Mouse (Mus musculus): ENCODE results near the gene 1700123L14Rik. TPM values are rescaled to one million over a fixed set of nuclear protein-coding genes. Genes with fewer than 3 reads are reported as not detected.

1700123L14Rik gene
- polyA plus RNA-seq, 1 experiment from 2014 or later: 0.10 TPM

GRCm38 (mm10) chr6:96143326-96143725 is 22.7 kb downstream of the 1700123L14Rik start:
- no peaks in the 10 kb centered on the region for H3K4me1 ChIP-seq (ENCODE audit: control insufficient read depth, insufficient read depth, low read length)
- WGBS: 100% methylated on average over 1 of the region's 1 CpGs
- no peak overlapping the region for H3K27ac ChIP-seq (ENCODE audit: low read length)
- no peak overlapping the region for H3K4me2 ChIP-seq (ENCODE audit: low read length)
- ATAC-seq: no peak
- no peaks in the 10 kb centered on the region for H3K27me3 ChIP-seq (ENCODE audit: control insufficient read depth, insufficient read depth, low read depth, low read length)
- H3K9me3 ChIP-seq (replicated peaks; ENCODE audit: control insufficient read depth, low read length, poor library complexity, severe bottlenecking): no peaks in the 10 kb centered on the region
- H3K9ac ChIP-seq (ENCODE audit: low read depth, low read length): no peak overlapping the region
- H3K4me3 ChIP-seq (ENCODE audit: low read depth, low read length): no peak overlapping the region
- no peaks in the 10 kb centered on the region for H3K36me3 ChIP-seq (ENCODE audit: control insufficient read depth, insufficient read depth, low read length)

GRCm38 (mm10) chr6:96116534-96117272 is 49.3 kb downstream of the 1700123L14Rik start:
- no peaks in the 10 kb centered on the region for H3K9me3 ChIP-seq (replicated peaks; ENCODE audit: control insufficient read depth, low read length, poor library complexity, severe bottlenecking)
- WGBS: under 1% methylated on average over 32 of the region's 32 CpGs
- H3K4me1 ChIP-seq (ENCODE audit: control insufficient read depth, insufficient read depth, low read length): peaks cover 36% of the 10 kb centered on the region
- peak overlapping the region; percentile 92 for H3K9ac ChIP-seq (ENCODE audit: low read depth, low read length)
- H3K27ac ChIP-seq (ENCODE audit: low read length): peak overlapping the region; percentile 90
- no peaks in the 10 kb centered on the region for H3K27me3 ChIP-seq (ENCODE audit: control insufficient read depth, insufficient read depth, low read depth, low read length)
- ATAC-seq: peak; percentile 78
- H3K36me3 ChIP-seq (ENCODE audit: control insufficient read depth, insufficient read depth, low read length): no peaks in the 10 kb centered on the region
- H3K4me3 ChIP-seq (ENCODE audit: low read depth, low read length): peak overlapping the region; percentile 78
- H3K4me2 ChIP-seq (ENCODE audit: low read length): peak overlapping the region; percentile 93

DNA sequence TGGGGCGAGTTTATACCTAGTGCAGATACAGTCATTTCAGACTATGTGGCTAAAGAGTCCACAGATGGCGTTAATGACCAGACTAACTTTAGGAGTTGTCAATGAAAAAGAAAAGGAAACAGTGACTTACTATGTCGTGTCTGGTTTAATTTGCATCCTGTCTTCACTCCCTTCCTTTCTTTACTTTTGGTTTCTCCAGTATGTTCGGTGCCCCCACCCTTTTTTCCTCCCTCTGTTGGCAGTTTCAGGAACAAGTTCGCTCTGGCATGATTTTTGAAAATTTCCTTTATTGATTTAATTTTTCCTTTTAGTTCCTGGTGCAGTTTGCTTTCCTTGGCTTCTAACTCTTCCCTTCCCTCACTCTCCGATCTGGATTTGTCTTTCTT is 49.9 kb downstream of the 1700123L14Rik start:
- H3K27ac ChIP-seq (ENCODE audit: low read length): peak overlapping the region; percentile 90

More for the DNA sequence above, 49.9 kb downstream of the 1700123L14Rik start:
- Histone ChIP-seq H3K4me2 (ENCODE audit: low read length) (peak overlapping the region; percentile 93), H3K36me3 (ENCODE audit: control insufficient read depth, insufficient read depth, low read length) (no peaks in the 10 kb centered on the region), H3K4me1 (ENCODE audit: control insufficient read depth, insufficient read depth, low read length) (peaks cover 36% of the 10 kb centered on the region), H3K4me3 (ENCODE audit: low read depth, low read length) (peak overlapping the region; percentile 78), H3K9ac (ENCODE audit: low read depth, low read length) (peak overlapping the region; percentile 92), H3K27me3 (ENCODE audit: control insufficient read depth, insufficient read depth, low read depth, low read length) (no peaks in the 10 kb centered on the region), H3K9me3 (replicated peaks; ENCODE audit: control insufficient read depth, low read length, poor library complexity, severe bottlenecking) (no peaks in the 10 kb centered on the region)
- 9% methylated on average over 6 of the region's 6 CpGs for WGBS
- ATAC-seq: no peak

Other genes starting within 250 kb of the 1700123L14Rik start
- gene Fam19a1, start 53.1 kb downstream of the 1700123L14Rik start, polyA plus RNA-seq (2015; fragmentation: Nextera tagmentation; extraction: Ambion mirVana): 36.6 and 40.0 TPM in 2 replicates

Measured in midbrain, embryonic 16.5 days (tissue).